Mouse (Mus musculus) midbrain, embryonic 14.5 days (tissue): ENCODE results near the gene Cdh3. TPM values are rescaled to one million over a fixed set of nuclear protein-coding genes. Genes with fewer than 3 reads are reported as not detected.
A peak's percentile ranks its signal among the peaks of the same experiment; 100 is the strongest.

Source experiments
- ATAC-seq: fragments of 200-750 bp; cut with Nextera tagmentation; 2 replicates; pipeline ENCODE4 v1.8.0; 2017; ENCODE audit warnings: moderate number of reproducible peaks, moderate library complexity; ENCODE audit not compliant: low FRiP score, low TSS enrichment
- DNase-seq: peaks from one replicate; pipeline ENCODE4 v3.0.0-alpha.2; 2015
- H3K27ac ChIP-seq: fragments of 300-500 bp; sonication (generic); replicated peaks from 2 replicates; pipeline ENCODE4 v1.5.1; 2014; ENCODE audit warnings: mild to moderate bottlenecking, low read depth, low read length, moderate library complexity
- H3K27me3 ChIP-seq: fragments of 300-500 bp; sonication (generic); 2 replicates; pipeline ENCODE4 v1.6.1; 2014; ENCODE audit warnings: low read length, control low read depth, mixed read lengths; ENCODE audit not compliant: control insufficient read depth, insufficient read depth
- H3K36me3 ChIP-seq: fragments of 300-500 bp; sonication (generic); 2 replicates; pipeline ENCODE4 v1.6.1; 2014; ENCODE audit warnings: low read length, control low read depth; ENCODE audit not compliant: control insufficient read depth, insufficient read depth
- H3K4me1 ChIP-seq: fragments of 300-500 bp; sonication (generic); 2 replicates; pipeline ENCODE4 v1.6.1; 2014; ENCODE audit warnings: mild to moderate bottlenecking, antibody characterized with exemption, low read length, control low read depth; ENCODE audit not compliant: control insufficient read depth, insufficient read depth
- H3K4me2 ChIP-seq: fragments of 300-500 bp; sonication (generic); 2 replicates; pipeline ENCODE4 v1.6.1; 2014; ENCODE audit warnings: mild to moderate bottlenecking, low read length, moderate library complexity
- H3K4me3 ChIP-seq: fragments of 300-500 bp; sonication (generic); replicated peaks from 2 replicates; pipeline ENCODE4 v1.5.1; 2014; ENCODE audit warnings: low read depth, low read length
- H3K9ac ChIP-seq: fragments of 300-500 bp; sonication (generic); replicated peaks from 2 replicates; pipeline ENCODE4 v1.6.1; 2014; ENCODE audit warnings: mild to moderate bottlenecking, low read length, moderate library complexity
- H3K9me3 ChIP-seq: fragments of 300-500 bp; sonication (generic); 2 replicates; pipeline ENCODE4 v1.6.1; 2016; ENCODE audit warnings: low read length, control low read depth, mixed read lengths; ENCODE audit not compliant: control insufficient read depth
- WGBS: fragments of 180-500 bp; shearing (Covaris S2); extraction: QIAGEN DNeasy Blood & Tissue Kit; methylation state at CpG from one replicate; pipeline ENCODE4 v1.1.7; 2014; 5-methylcytosine and 5-hydroxymethylcytosine counted together
- polyA plus RNA-seq: library from polyadenylated mRNA; unstranded; fragments of >200 nt; fragmentation: Nextera tagmentation; extraction: Ambion mirVana; gene quantifications from 2 replicates; pipeline ENCODE4 v1.2.1, GENCODE M21; 2014

The Cdh3 gene
- polyA plus RNA-seq, 1 experiment from 2014 or later, result 0.22 TPM

GRCm38 (mm10) chr8:106550906-106551305 is 40.2 kb downstream of the Cdh3 start:
- Histone ChIP-seq H3K9ac (no peak overlapping the region), H3K4me1 (no peaks in the 10 kb centered on the region), H3K4me2 (no peak overlapping the region), H3K9me3 (no peaks in the 10 kb centered on the region), H3K36me3 (no peaks in the 10 kb centered on the region), H3K27me3 (no peaks in the 10 kb centered on the region), H3K27ac (no peak overlapping the region), H3K4me3 (no peak overlapping the region)
- no peak for ATAC-seq
- DNase-seq, result no peak
- WGBS, result 91% methylated on average over 1 of the region's 1 CpGs

- no peak overlapping the region for H3K27ac ChIP-seq
- 95% methylated on average over 5 of the region's 5 CpGs for WGBS
- no peak overlapping the region for H3K9ac ChIP-seq
Measured at GRCm38 (mm10) chr8:106554011-106554410, 43.3 kb downstream of the Cdh3 start.

GRCm38 (mm10) chr8:106556068-106556645 is 45.5 kb downstream of the Cdh3 start:
- Histone ChIP-seq H3K36me3 (no peaks in the 10 kb centered on the region), H3K4me1 (no peaks in the 10 kb centered on the region), H3K4me3 (no peak overlapping the region)

More at GRCm38 (mm10) chr8:106554011-106554410, 43.3 kb downstream of the Cdh3 start:
- Histone ChIP-seq H3K4me2 (no peak overlapping the region), H3K9me3 (peaks cover 5% of the 10 kb centered on the region; the same call in 1 of the 2 replicates), H3K27me3 (no peaks in the 10 kb centered on the region), H3K36me3 (no peaks in the 10 kb centered on the region), H3K4me3 (no peak overlapping the region), H3K4me1 (no peaks in the 10 kb centered on the region)
- no peak for ATAC-seq
- no peak for DNase-seq

DNA sequence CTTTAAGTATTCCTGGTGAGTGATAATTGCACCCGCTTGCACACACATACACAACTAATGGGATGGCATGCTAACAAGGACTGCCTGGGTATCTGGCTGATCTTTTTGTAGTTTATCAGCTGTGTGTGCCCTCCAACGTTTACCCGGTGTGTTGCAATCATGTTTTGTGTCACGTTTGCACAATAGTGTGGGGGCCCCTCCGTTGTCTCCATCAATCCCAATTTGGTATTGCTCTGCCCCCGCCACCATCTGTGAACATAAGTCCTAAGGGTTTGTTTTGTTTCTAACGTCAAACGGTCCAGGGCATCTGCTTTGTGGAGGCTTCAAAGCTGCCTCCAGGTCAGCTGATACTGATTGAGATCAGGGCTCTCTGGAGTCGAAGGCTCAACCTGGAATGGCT is 49.2 kb downstream of the Cdh3 start:
- Histone ChIP-seq H3K4me1 (no peaks in the 10 kb centered on the region), H3K27me3 (no peaks in the 10 kb centered on the region), H3K9me3 (peaks cover 5% of the 10 kb centered on the region; the same call in 1 of the 2 replicates), H3K27ac (no peak overlapping the region), H3K4me3 (no peak overlapping the region), H3K4me2 (no peak overlapping the region), H3K36me3 (no peaks in the 10 kb centered on the region), H3K9ac (no peak overlapping the region)
- ATAC-seq (no peak), DNase-seq (no peak)
- WGBS, result 70% methylated on average over 9 of the region's 9 CpGs

More at GRCm38 (mm10) chr8:106556068-106556645, 45.5 kb downstream of the Cdh3 start:
- Histone ChIP-seq H3K27ac (no peak overlapping the region), H3K9me3 (peaks cover 5% of the 10 kb centered on the region; the same call in 1 of the 2 replicates), H3K9ac (no peak overlapping the region), H3K27me3 (no peaks in the 10 kb centered on the region), H3K4me2 (no peak overlapping the region)
- DNase-seq, result no peak
- ATAC-seq, result no peak
- WGBS, result 74% methylated on average over 6 of the region's 7 CpGs

DNA sequence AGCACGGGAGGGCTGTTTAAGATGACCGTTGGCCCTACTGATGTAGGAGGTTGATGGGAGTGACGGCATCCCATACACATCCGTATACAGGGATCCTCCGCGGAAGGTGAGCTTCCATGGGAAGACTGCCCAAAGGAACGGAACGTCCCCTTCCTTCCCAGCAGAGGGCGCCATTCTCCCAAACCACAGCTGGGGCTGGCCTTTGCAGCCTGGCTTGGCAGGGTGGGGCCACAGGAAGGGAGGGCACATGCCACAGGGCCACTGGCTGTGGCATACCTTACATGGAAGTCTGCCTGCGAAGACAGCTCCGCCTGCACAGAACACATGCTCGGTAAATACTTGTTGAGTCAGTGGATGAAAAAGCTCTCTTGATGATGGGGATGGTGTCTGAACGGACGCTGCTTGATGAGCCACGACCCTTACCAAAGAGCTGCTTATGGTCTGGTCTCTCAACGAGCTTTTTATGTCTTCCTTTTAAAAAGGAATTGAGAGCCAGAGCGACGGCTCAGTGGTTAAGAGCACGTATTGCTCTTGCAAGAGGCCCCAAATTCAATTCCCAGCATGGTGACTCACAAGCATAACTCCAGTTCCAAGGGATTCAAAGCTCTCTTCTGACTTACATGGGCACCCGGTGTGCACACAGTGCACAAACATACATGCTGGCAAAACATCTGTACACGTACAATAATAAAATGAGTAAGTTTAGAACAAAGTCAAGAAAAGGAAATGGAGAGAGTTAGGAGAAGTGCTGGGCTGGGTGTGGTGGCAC is 50.6 kb downstream of the Cdh3 start:
- DNase-seq (peak; percentile 62), ATAC-seq (no peak)
- no peak overlapping the region for H3K4me3 ChIP-seq
- H3K9ac ChIP-seq, result no peak overlapping the region
- no peak overlapping the region for H3K27ac ChIP-seq
- WGBS, result 31% methylated on average over 21 of the region's 21 CpGs
- H3K9me3 ChIP-seq, result peaks cover 5% of the 10 kb centered on the region; the same call in 1 of the 2 replicates
- H3K36me3 ChIP-seq, result no peaks in the 10 kb centered on the region
- no peaks in the 10 kb centered on the region for H3K27me3 ChIP-seq
- H3K4me1 ChIP-seq, result no peaks in the 10 kb centered on the region
- H3K4me2 ChIP-seq, result no peak overlapping the region

- WGBS, result 84% methylated on average over 3 of the region's 3 CpGs
Measured at GRCm38 (mm10) chr8:106563691-106564182, 53.0 kb downstream of the Cdh3 start.

DNA sequence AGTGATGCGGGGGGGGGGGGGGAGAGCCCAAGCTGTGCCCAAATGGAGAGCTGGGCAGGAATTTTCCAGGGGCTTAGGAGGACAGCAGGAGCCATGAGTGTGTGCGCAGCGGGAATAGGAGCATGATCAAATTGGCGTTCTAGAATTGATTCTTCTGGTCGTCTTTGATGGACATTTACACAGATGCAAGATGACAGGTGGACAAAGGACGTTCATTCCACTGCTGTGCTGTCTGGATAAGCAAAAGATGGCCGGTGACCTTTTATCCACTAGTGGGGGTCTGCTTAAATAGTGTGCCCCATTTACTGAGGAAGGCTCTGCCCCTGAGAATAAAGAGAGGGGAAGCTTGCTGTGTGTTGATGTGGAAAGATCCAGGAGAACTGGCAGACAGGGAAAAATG is 58.3 kb downstream of the Cdh3 start:
- Histone ChIP-seq H3K9me3 (no peaks in the 10 kb centered on the region), H3K36me3 (no peaks in the 10 kb centered on the region), H3K27ac (no peak overlapping the region), H3K4me3 (no peak overlapping the region), H3K27me3 (no peaks in the 10 kb centered on the region), H3K9ac (no peak overlapping the region), H3K4me2 (no peak overlapping the region), H3K4me1 (no peaks in the 10 kb centered on the region)
- WGBS, result 10% methylated on average over 6 of the region's 7 CpGs
- DNase-seq, result peak; percentile 69
- no peak; the same call in 1 of the 2 replicates for ATAC-seq

More at GRCm38 (mm10) chr8:106563691-106564182, 53.0 kb downstream of the Cdh3 start:
- no peak for DNase-seq
- H3K4me3 ChIP-seq, result no peak overlapping the region
- no peak overlapping the region for H3K4me2 ChIP-seq
- no peaks in the 10 kb centered on the region for H3K27me3 ChIP-seq
- H3K36me3 ChIP-seq, result no peaks in the 10 kb centered on the region
- H3K27ac ChIP-seq, result no peak overlapping the region
- no peaks in the 10 kb centered on the region for H3K9me3 ChIP-seq
- H3K9ac ChIP-seq, result no peak overlapping the region
- H3K4me1 ChIP-seq, result no peaks in the 10 kb centered on the region
- no peak for ATAC-seq

DNA sequence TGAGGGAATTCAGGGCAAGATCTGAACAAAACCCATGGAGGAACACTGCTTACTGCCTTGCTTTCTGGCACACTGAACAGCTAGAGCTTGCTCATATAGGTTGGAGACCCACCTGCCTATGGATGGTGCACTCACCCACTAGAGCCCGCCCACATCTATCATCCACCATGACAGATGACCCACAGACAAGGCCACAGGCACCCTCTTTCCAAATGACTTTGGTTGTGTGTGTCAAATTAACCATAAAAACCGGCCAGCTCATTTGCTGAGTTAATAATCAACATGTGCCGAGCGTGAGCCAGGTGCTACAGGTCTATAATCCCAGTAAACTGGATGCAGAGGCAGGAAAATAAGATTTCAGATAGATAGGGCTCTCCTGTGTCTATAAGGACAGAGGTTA is 59.7 kb downstream of the Cdh3 start:
- Histone ChIP-seq H3K4me3 (no peak overlapping the region), H3K4me1 (no peaks in the 10 kb centered on the region), H3K9ac (no peak overlapping the region), H3K9me3 (no peaks in the 10 kb centered on the region), H3K27ac (no peak overlapping the region), H3K36me3 (no peaks in the 10 kb centered on the region), H3K4me2 (no peak overlapping the region), H3K27me3 (no peaks in the 10 kb centered on the region)
- 92% methylated on average over 4 of the region's 4 CpGs for WGBS
- ATAC-seq (no peak), DNase-seq (no peak)
